Mouse (Mus musculus) intestine, postnatal 0 days (tissue): ENCODE measurements around the gene Camk2g. TPM values are rescaled to one million over a fixed set of nuclear protein-coding genes. Genes with fewer than 3 reads are reported as not detected.

Source experiments
- ATAC-seq: fragments of 200-750 bp; cut with Nextera tagmentation; 2 replicates; pipeline ENCODE4 v1.8.0; 2017; ENCODE audit warnings: mild to moderate bottlenecking, moderate TSS enrichment, moderate library complexity
- H3K27ac ChIP-seq: fragments of 300-500 bp; sonication (generic); 2 replicates; pipeline ENCODE4 v1.5.1; 2014; ENCODE audit warnings: mild to moderate bottlenecking, low read depth, low read length, moderate library complexity
- H3K27me3 ChIP-seq: fragments of 300-500 bp; sonication (generic); replicated peaks from 2 replicates; pipeline ENCODE4 v1.6.1; 2014; ENCODE audit warnings: low read length, mixed read lengths; ENCODE audit not compliant: control insufficient read depth, insufficient read depth
- H3K36me3 ChIP-seq: fragments of 300-500 bp; sonication (generic); 2 replicates; pipeline ENCODE4 v1.6.1; 2014; ENCODE audit warnings: mild to moderate bottlenecking, moderate library complexity; ENCODE audit not compliant: control insufficient read depth, insufficient read depth
- H3K4me1 ChIP-seq: fragments of 300-500 bp; sonication (generic); replicated peaks from 2 replicates; pipeline ENCODE4 v1.6.1; 2014; ENCODE audit warnings: antibody characterized with exemption, low read length, mixed read lengths; ENCODE audit not compliant: control insufficient read depth, insufficient read depth
- H3K4me2 ChIP-seq: fragments of 300-500 bp; sonication (generic); replicated peaks from 2 replicates; pipeline ENCODE4 v1.6.1; 2014; ENCODE audit warnings: low read depth, mild to moderate bottlenecking, moderate library complexity
- H3K4me3 ChIP-seq: fragments of 300-500 bp; sonication (generic); 2 replicates; pipeline ENCODE4 v1.5.1; 2014; ENCODE audit warnings: low read depth, low read length
- H3K9ac ChIP-seq: fragments of 300-500 bp; sonication (generic); 2 replicates; pipeline ENCODE4 v1.6.1; 2014; ENCODE audit warnings: mild to moderate bottlenecking, low read depth, low read length
- H3K9me3 ChIP-seq: fragments of 300-500 bp; sonication (generic); 2 replicates; pipeline ENCODE4 v1.6.1; 2016; ENCODE audit warnings: mixed run types; ENCODE audit not compliant: control insufficient read depth
- CTCF ChIP-seq: sonication (generic); IDR thresholded peaks from 2 replicates; pipeline ENCODE4 v1.5.1; 2016; ENCODE audit warnings: low read depth, mild to moderate bottlenecking, control low read depth, antibody characterized with exemption, moderate library complexity
- WGBS: fragments of 180-500 bp; shearing (Covaris S2); extraction: QIAGEN DNeasy Blood & Tissue Kit; methylation state at CpG from one replicate; pipeline ENCODE4 v1.1.7; 2014; 5-methylcytosine and 5-hydroxymethylcytosine counted together
- polyA plus RNA-seq: library from polyadenylated mRNA; unstranded; fragments of >200 nt; fragmentation: Nextera tagmentation; extraction: Ambion mirVana; gene quantifications from 2 replicates; pipeline ENCODE4 v1.2.1, GENCODE M21; 2015

The Camk2g gene
- polyA plus RNA-seq, 1 experiment from 2014 or later: 27.6 TPM

GRCm38 (mm10) chr14:20783526-20783925 is 10.4 kb downstream of the Camk2g start:
- no peak for ATAC-seq
- Histone ChIP-seq H3K27me3 (no peaks in the 10 kb centered on the region), H3K27ac (no peak overlapping the region), H3K9me3 (no peaks in the 10 kb centered on the region), H3K4me1 (peaks cover 17% of the 10 kb centered on the region), H3K9ac (no peak overlapping the region), H3K36me3 (peaks cover 50% of the 10 kb centered on the region), H3K4me2 (no peak overlapping the region), H3K4me3 (no peak overlapping the region)
- 95% methylated on average over 6 of the region's 6 CpGs for WGBS
- no peak for TF ChIP-seq CTCF

GRCm38 (mm10) chr14:20782860-20783259 is 11.0 kb downstream of the Camk2g start:
- Histone ChIP-seq H3K36me3 (peaks cover 50% of the 10 kb centered on the region), H3K9me3 (no peaks in the 10 kb centered on the region), H3K27me3 (no peaks in the 10 kb centered on the region), H3K9ac (no peak overlapping the region), H3K4me1 (peaks cover 17% of the 10 kb centered on the region), H3K4me2 (no peak overlapping the region), H3K4me3 (no peak overlapping the region), H3K27ac (no peak overlapping the region)
- no peak for TF ChIP-seq CTCF
- 84% methylated on average over 7 of the region's 7 CpGs for WGBS
- no peak for ATAC-seq

- Histone ChIP-seq H3K4me1 (0 out of 2 replicates have a peak, but pooled peaks cover 1% of the 10 kb centered on the region), H3K9ac (no peak overlapping the region), H3K4me3 (no peak overlapping the region), H3K4me2 (no peak overlapping the region), H3K36me3 (peaks cover 52% of the 10 kb centered on the region), H3K27me3 (no peaks in the 10 kb centered on the region), H3K9me3 (no peaks in the 10 kb centered on the region), H3K27ac (no peak overlapping the region)
- 91% methylated on average over 8 of the region's 8 CpGs for WGBS
- no peak for ATAC-seq
- TF ChIP-seq CTCF: no peak
Measured at GRCm38 (mm10) chr14:20780217-20780616, 13.7 kb downstream of the Camk2g start.

GRCm38 (mm10) chr14:20778496-20778895 is 15.4 kb downstream of the Camk2g start:
- H3K4me2 ChIP-seq: no peak overlapping the region
- H3K27ac ChIP-seq: no peak overlapping the region
- H3K4me3 ChIP-seq: no peak overlapping the region
- no peak overlapping the region for H3K9ac ChIP-seq
- no peaks in the 10 kb centered on the region for H3K9me3 ChIP-seq
- ATAC-seq: no peak
- WGBS: 84% methylated on average over 8 of the region's 8 CpGs
- peaks cover 37% of the 10 kb centered on the region for H3K36me3 ChIP-seq
- 0 out of 2 replicates have a peak, but pooled peaks cover 1% of the 10 kb centered on the region for H3K4me1 ChIP-seq
- no peaks in the 10 kb centered on the region for H3K27me3 ChIP-seq
- no peak for TF ChIP-seq CTCF

GRCm38 (mm10) chr14:20775661-20776060 is 18.2 kb downstream of the Camk2g start:
- no peak overlapping the region for H3K4me2 ChIP-seq
- no peaks in the 10 kb centered on the region for H3K9me3 ChIP-seq
- H3K4me1 ChIP-seq: 0 out of 2 replicates have a peak, but pooled peaks cover 2% of the 10 kb centered on the region
- WGBS: 49% methylated on average over 6 of the region's 6 CpGs
- no peak overlapping the region for H3K4me3 ChIP-seq
- no peaks in the 10 kb centered on the region for H3K27me3 ChIP-seq
- no peak overlapping the region for H3K9ac ChIP-seq
- no peak for TF ChIP-seq CTCF
- peaks cover 28% of the 10 kb centered on the region for H3K36me3 ChIP-seq
- ATAC-seq: no peak
- H3K27ac ChIP-seq: no peak overlapping the region

- 0 out of 2 replicates have a peak, but pooled peaks have one; percentile 44 for ATAC-seq
- Histone ChIP-seq H3K4me2 (no peak overlapping the region), H3K36me3 (peaks cover 23% of the 10 kb centered on the region), H3K9me3 (no peaks in the 10 kb centered on the region), H3K4me1 (0 out of 2 replicates have a peak, but pooled peaks cover 2% of the 10 kb centered on the region), H3K4me3 (no peak overlapping the region), H3K9ac (no peak overlapping the region), H3K27ac (no peak overlapping the region), H3K27me3 (no peaks in the 10 kb centered on the region)
- no peak for TF ChIP-seq CTCF
- WGBS: 48% methylated on average over 3 of the region's 3 CpGs
Measured at GRCm38 (mm10) chr14:20773410-20773809, 20.5 kb downstream of the Camk2g start.

- no peaks in the 10 kb centered on the region for H3K9me3 ChIP-seq
- H3K27ac ChIP-seq: peak overlapping the region; percentile 28; the same call in 1 of the 2 replicates
- peaks cover 17% of the 10 kb centered on the region for H3K36me3 ChIP-seq
- no peak overlapping the region for H3K9ac ChIP-seq
- H3K27me3 ChIP-seq: no peaks in the 10 kb centered on the region
- H3K4me1 ChIP-seq: 0 out of 2 replicates have a peak, but pooled peaks cover 2% of the 10 kb centered on the region
- no peak overlapping the region for H3K4me3 ChIP-seq
- no peak for TF ChIP-seq CTCF
- WGBS: 65% methylated on average over 6 of the region's 6 CpGs
- ATAC-seq: no peak
- H3K4me2 ChIP-seq: no peak overlapping the region
Measured at GRCm38 (mm10) chr14:20772808-20773207, 21.1 kb downstream of the Camk2g start.
